Mouse (Mus musculus) stomach, embryonic 14.5 days (tissue): Measurements from ENCODE around the gene Cactin. TPM values are rescaled to one million over a fixed set of nuclear protein-coding genes. Genes with fewer than 3 reads are reported as not detected.
A peak's percentile ranks its signal among the peaks of the same experiment; 100 is the strongest.

ENCODE experiments used
- ATAC-seq: fragments of 200-750 bp; cut with Nextera tagmentation; 2 replicates; pipeline ENCODE4 v1.8.0; 2017; ENCODE audit warnings: low read depth, moderate TSS enrichment; ENCODE audit not compliant: insufficient number of reproducible peaks, insufficient read depth, low FRiP score
- H3K27ac ChIP-seq: fragments of 300-500 bp; sonication (generic); 2 replicates; pipeline ENCODE4 v1.5.1; 2014; ENCODE audit warnings: mild to moderate bottlenecking, low read length, moderate library complexity, mixed read lengths
- H3K27me3 ChIP-seq: fragments of 300-500 bp; sonication (generic); 2 replicates; pipeline ENCODE4 v1.6.1; 2014; ENCODE audit warnings: low read length, control low read depth, mixed read lengths; ENCODE audit not compliant: control insufficient read depth, insufficient read depth
- H3K36me3 ChIP-seq: fragments of 300-500 bp; sonication (generic); 2 replicates; pipeline ENCODE4 v1.6.1; 2014; ENCODE audit warnings: mild to moderate bottlenecking, control low read depth, low read length, moderate library complexity, mixed read lengths; ENCODE audit not compliant: control insufficient read depth, insufficient read depth
- H3K4me1 ChIP-seq: fragments of 300-500 bp; sonication (generic); 2 replicates; pipeline ENCODE4 v1.6.1; 2014; ENCODE audit warnings: low read length, control low read depth, mixed read lengths; ENCODE audit not compliant: control insufficient read depth, insufficient read depth
- H3K4me2 ChIP-seq: fragments of 300-500 bp; sonication (generic); replicated peaks from 2 replicates; pipeline ENCODE4 v1.6.1; 2014; ENCODE audit warnings: low read depth, low read length, control low read depth
- H3K4me3 ChIP-seq: fragments of 300-500 bp; sonication (generic); 2 replicates; pipeline ENCODE4 v1.5.1; 2014; ENCODE audit warnings: low read depth, low read length, control low read depth
- H3K9ac ChIP-seq: fragments of 300-500 bp; sonication (generic); replicated peaks from 2 replicates; pipeline ENCODE4 v1.6.1; 2014; ENCODE audit warnings: low read depth, mild to moderate bottlenecking, control low read depth, low read length, moderate library complexity, mixed read lengths
- H3K9me3 ChIP-seq: fragments of 300-500 bp; sonication (generic); 2 replicates; pipeline ENCODE4 v1.6.1; 2016; ENCODE audit warnings: low read depth, low read length, control low read depth; ENCODE audit not compliant: control insufficient read depth
- WGBS: fragments of 180-500 bp; shearing (Covaris S2); extraction: QIAGEN DNeasy Blood & Tissue Kit; methylation state at CpG from one replicate; pipeline ENCODE4 v1.1.7; 2014; 5-methylcytosine and 5-hydroxymethylcytosine counted together
- polyA plus RNA-seq: library from polyadenylated mRNA; unstranded; fragments of >200 nt; fragmentation: Nextera tagmentation; extraction: Ambion mirVana; gene quantifications from 2 replicates; pipeline ENCODE4 v1.2.1, GENCODE M21; 2014

Cactin gene
- polyA plus RNA-seq, 1 experiment from 2014 or later: 21.3 TPM

- ATAC-seq: no peak
- Histone ChIP-seq H3K27me3 (no peaks in the 10 kb centered on the region), H3K4me3 (no peak overlapping the region), H3K9ac (no peak overlapping the region), H3K36me3 (no peaks in the 10 kb centered on the region), H3K27ac (no peak overlapping the region), H3K4me2 (no peak overlapping the region), H3K9me3 (no peaks in the 10 kb centered on the region), H3K4me1 (peaks cover 23% of the 10 kb centered on the region; the same call in 1 of the 2 replicates)
- WGBS: 84% methylated on average over 14 of the region's 14 CpGs
These were observed 21.1 kb upstream of the Cactin start for GRCm38 (mm10) chr10:81299585-81300351.

- Histone ChIP-seq H3K4me1 (peaks cover 20% of the 10 kb centered on the region; the same call in 1 of the 2 replicates), H3K36me3 (no peaks in the 10 kb centered on the region; the same call in 1 of the 2 replicates), H3K9me3 (no peaks in the 10 kb centered on the region), H3K27me3 (no peaks in the 10 kb centered on the region), H3K9ac (no peak overlapping the region), H3K4me3 (no peak overlapping the region), H3K4me2 (no peak overlapping the region), H3K27ac (no peak overlapping the region)
- ATAC-seq: no peak
- 77% methylated on average over 9 of the region's 9 CpGs for WGBS
These were observed 20.5 kb upstream of the Cactin start for GRCm38 (mm10) chr10:81300352-81300907.

GRCm38 (mm10) chr10:81301321-81301720, 19.6 kb upstream of the Cactin start:
- Histone ChIP-seq H3K36me3 (peaks cover 8% of the 10 kb centered on the region; the same call in 1 of the 2 replicates), H3K9me3 (no peaks in the 10 kb centered on the region), H3K27me3 (no peaks in the 10 kb centered on the region), H3K4me2 (no peak overlapping the region), H3K4me3 (no peak overlapping the region), H3K27ac (no peak overlapping the region), H3K4me1 (peaks cover 19% of the 10 kb centered on the region; the same call in 1 of the 2 replicates), H3K9ac (no peak overlapping the region)
- no peak for ATAC-seq
- WGBS: 72% methylated on average over 9 of the region's 9 CpGs

GRCm38 (mm10) chr10:81302288-81302687, 18.6 kb upstream of the Cactin start:
- Histone ChIP-seq H3K27ac (no peak overlapping the region), H3K36me3 (peaks cover 17% of the 10 kb centered on the region), H3K4me3 (no peak overlapping the region), H3K27me3 (no peaks in the 10 kb centered on the region), H3K9me3 (no peaks in the 10 kb centered on the region), H3K4me2 (no peak overlapping the region), H3K9ac (no peak overlapping the region; the same call in 1 of the 2 replicates), H3K4me1 (peaks cover 19% of the 10 kb centered on the region; the same call in 1 of the 2 replicates)
- no peak for ATAC-seq
- WGBS: 71% methylated on average over 4 of the region's 4 CpGs

GRCm38 (mm10) chr10:81302781-81303218, 18.1 kb upstream of the Cactin start:
- no peaks in the 10 kb centered on the region for H3K27me3 ChIP-seq
- no peak overlapping the region; the same call in 1 of the 2 replicates for H3K9ac ChIP-seq
- peaks cover 19% of the 10 kb centered on the region; the same call in 1 of the 2 replicates for H3K4me1 ChIP-seq
- no peak overlapping the region for H3K27ac ChIP-seq
- H3K9me3 ChIP-seq: no peaks in the 10 kb centered on the region
- no peak for ATAC-seq
- H3K4me2 ChIP-seq: 0 out of 2 replicates have a peak overlapping the region, but pooled peaks have one; percentile 5
- no peak overlapping the region for H3K4me3 ChIP-seq
- 49% methylated on average over 14 of the region's 14 CpGs for WGBS
- peaks cover 22% of the 10 kb centered on the region for H3K36me3 ChIP-seq

- no peak for ATAC-seq
- peaks cover 19% of the 10 kb centered on the region; the same call in 1 of the 2 replicates for H3K4me1 ChIP-seq
These were observed 17.6 kb upstream of the Cactin start for GRCm38 (mm10) chr10:81303258-81303657.

GRCm38 (mm10) chr10:81303761-81304160, 17.1 kb upstream of the Cactin start:
- no peak overlapping the region for H3K4me2 ChIP-seq
- no peaks in the 10 kb centered on the region for H3K27me3 ChIP-seq
- H3K9me3 ChIP-seq: no peaks in the 10 kb centered on the region
- WGBS: 73% methylated on average over 7 of the region's 7 CpGs
- no peak for ATAC-seq
- H3K27ac ChIP-seq: no peak overlapping the region
- H3K9ac ChIP-seq: no peak overlapping the region
- peaks cover 27% of the 10 kb centered on the region for H3K36me3 ChIP-seq
- no peak overlapping the region for H3K4me3 ChIP-seq
- peaks cover 19% of the 10 kb centered on the region; the same call in 1 of the 2 replicates for H3K4me1 ChIP-seq

More at GRCm38 (mm10) chr10:81303258-81303657, 17.6 kb upstream of the Cactin start:
- H3K9ac ChIP-seq: 0 out of 2 replicates have a peak overlapping the region, but pooled peaks have one; percentile 4
- H3K4me3 ChIP-seq: no peak overlapping the region
- H3K27ac ChIP-seq: no peak overlapping the region
- 76% methylated on average over 10 of the region's 10 CpGs for WGBS
- H3K9me3 ChIP-seq: no peaks in the 10 kb centered on the region
- peaks cover 26% of the 10 kb centered on the region for H3K36me3 ChIP-seq
- H3K4me2 ChIP-seq: 0 out of 2 replicates have a peak overlapping the region, but pooled peaks have one; percentile 5
- no peaks in the 10 kb centered on the region for H3K27me3 ChIP-seq

- ATAC-seq: no peak
- Histone ChIP-seq H3K4me2 (no peak overlapping the region), H3K4me3 (no peak overlapping the region), H3K27me3 (no peaks in the 10 kb centered on the region), H3K36me3 (peaks cover 34% of the 10 kb centered on the region), H3K27ac (no peak overlapping the region), H3K9ac (no peak overlapping the region), H3K9me3 (no peaks in the 10 kb centered on the region), H3K4me1 (peaks cover 19% of the 10 kb centered on the region; the same call in 1 of the 2 replicates)
- 20% methylated on average over 7 of the region's 9 CpGs for WGBS
These were observed 16.2 kb upstream of the Cactin start for GRCm38 (mm10) chr10:81304597-81305238.
